Mouse (Mus musculus) kidney, adult 11 months (tissue): ENCODE measurements around the gene Tbc1d7.

ENCODE experiments used
- DNase-seq: peaks from one replicate; pipeline ENCODE4 v3.0.0; 2022

Gene Tbc1d7

DNA sequence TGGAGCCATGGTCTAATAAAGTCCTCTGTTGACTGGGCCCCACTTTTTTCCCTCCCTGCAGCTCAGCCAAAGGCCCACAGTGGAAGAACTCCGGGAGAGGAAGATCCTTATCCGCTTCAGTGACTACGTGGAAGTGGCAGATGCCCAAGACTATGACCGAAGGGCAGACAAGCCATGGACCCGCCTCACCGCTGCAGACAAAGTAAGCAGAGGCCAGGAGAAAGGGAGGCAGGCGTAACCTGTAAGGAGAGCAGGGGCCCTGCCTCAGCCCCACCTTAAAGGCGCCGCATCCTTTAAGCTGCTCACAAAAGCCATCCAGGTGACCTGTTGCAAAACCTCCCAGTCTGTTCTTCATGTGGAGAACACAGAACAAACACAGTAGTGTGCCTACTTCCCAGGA lies 38.4 kb downstream of the Tbc1d7 start:
- DNase-seq, result peak; percentile 37

DNA sequence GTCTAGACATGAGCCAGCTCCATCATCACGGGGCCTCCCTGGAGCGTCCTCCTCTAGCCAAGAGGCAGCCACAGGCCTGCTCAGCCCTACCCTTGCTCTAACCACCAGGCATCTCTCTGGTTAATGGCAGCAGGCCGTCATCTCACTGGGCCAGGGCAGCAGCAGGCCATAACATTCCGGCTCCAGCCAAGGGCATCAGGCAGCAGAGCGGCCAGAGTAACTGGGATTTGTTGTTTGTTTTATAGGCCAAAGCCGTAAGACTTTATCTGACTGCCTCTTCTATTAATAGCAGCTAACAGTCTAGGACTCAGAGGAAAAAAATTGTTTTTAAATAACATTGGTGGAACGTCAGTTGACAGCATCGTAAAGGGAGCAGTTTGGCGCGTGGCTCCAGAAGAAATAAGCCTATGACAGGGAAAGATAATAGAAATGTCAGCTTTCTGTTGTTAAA lies 39.5 kb downstream of the Tbc1d7 start:
- peak; percentile 40 for DNase-seq

DNA sequence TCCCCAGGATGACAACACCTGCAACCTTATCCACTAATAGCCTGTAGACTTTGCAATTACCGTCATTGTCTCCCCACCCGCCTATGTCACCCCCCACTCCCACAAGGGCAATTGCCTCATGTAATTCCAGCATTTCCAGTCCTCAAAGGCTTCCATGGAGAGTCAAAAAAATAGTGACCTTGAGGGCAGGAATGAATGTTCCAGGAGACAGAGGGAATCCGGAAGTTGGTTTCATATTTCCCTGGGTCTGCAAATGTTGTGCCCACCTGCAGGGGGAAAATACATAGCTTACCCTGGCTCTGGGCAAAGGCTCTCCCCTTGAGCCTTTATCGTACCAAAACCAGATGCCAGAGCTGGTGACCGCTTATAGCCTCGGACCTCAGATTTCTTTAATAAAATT lies 41.1 kb downstream of the Tbc1d7 start:
- no peak for DNase-seq

DNA sequence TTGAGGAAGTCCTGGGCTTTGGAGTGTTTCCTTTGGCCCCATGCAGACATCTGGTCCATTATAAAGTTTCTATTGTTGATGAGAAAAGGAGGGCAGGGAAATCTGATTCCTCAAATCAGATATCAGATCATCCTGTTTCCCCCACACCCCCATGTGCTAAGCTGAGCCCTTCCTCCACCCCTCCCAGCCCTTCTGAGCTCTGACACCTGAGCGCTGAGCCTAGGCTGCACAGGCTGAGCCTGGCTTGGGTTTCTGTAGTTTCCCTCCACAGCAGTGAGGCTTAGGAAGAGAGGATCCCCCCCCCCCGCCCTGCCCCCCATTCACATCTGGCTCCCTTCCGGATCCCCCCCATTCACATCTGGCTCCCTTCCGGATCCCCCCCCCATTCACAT lies 46.6 kb downstream of the Tbc1d7 start:
- DNase-seq, result no peak

DNA sequence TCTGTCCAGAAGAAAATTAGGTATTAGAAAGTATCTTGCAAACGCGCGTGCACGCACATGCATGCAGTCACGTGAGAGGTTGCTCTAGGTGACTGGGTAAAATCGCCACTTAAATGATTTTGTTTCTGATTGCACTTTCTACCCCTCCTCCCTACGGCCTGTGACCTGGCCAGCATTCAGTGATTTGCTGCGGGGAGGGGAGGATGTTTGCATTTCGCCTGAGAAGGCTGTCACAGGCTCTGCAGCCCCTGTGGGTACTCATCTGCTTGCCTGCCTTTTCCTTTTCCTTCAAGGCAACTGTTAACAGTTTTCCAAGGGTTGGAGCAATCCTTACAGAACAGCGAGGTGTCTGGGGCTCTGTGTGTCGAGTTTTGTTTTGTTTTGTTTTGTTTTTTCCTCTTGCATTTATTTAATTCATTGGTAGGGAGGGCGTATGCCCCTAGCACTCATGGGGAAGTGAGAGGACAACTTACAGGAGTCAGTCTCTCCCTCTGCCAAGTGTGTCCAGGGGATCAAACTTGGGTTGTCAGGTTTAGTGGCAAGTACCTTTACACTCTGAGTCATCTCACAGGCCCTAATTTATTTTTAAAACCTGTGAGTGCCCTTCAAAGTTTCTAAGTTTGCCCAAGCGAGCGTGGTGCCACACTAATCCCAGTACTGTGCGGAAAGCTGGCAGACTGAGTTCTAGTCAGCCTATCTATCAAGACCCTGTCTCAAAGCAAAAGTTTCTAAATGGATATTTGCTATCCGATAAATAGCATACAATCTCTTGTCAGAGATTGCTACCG lies 47.2 kb downstream of the Tbc1d7 start:
- no peak for DNase-seq

DNA sequence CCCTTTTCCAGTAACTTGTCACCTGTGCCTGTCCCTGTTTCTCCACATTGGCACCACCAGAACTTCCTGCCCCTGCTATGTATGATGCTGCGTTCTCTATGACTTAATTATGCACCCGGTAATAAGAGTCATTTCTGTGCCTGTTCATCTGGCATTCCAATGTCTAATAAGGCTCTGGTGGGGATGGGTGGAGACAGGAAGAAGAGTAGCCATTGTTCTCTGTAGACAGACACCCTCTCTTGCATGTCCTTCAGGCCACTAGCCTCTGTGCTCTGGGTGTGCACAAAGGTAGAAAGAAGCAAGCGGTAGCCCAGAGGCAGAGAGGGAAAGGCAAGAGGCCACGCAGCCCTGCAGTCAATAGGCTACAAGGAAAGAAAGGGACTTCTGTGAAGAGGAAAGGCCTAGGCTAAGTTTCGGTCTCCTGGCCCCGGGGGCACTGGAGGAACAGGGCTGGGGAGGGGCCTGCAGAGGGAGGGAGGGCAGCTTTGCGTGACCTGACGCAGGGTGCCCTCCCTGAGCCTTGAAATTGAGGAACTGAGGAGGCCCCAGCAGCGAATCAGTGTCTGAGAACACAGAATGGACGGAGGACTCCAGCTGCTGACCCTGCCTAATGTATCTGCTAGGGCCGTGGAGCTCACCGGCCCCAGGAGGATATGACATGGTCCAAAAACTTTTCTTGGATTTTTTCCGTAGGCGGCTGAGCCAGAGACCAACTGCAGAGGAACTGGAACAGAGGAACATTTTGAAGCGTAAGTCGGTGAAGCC lies 48.8 kb downstream of the Tbc1d7 start:
- DNase-seq, result no peak

DNA sequence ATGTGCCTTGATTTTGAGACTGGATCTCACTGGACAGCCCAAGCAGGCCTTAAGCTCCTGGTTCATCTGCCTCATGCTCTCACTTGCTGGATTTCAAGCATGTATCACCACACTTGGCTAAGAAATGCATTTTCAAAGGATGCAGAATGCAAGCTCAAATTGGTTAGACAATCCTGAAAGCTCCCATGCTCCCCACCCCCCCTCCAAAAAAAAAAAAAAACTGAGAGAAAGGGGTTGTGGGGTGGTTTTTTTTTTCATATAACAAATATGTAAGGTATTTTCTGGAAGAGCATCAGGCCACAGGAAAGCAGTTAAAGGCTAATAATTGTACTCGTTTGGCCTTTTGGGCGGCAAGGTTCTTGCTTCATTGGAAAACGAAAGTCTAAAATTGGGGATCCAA lies 58.2 kb downstream of the Tbc1d7 start:
- DNase-seq, result no peak

DNA sequence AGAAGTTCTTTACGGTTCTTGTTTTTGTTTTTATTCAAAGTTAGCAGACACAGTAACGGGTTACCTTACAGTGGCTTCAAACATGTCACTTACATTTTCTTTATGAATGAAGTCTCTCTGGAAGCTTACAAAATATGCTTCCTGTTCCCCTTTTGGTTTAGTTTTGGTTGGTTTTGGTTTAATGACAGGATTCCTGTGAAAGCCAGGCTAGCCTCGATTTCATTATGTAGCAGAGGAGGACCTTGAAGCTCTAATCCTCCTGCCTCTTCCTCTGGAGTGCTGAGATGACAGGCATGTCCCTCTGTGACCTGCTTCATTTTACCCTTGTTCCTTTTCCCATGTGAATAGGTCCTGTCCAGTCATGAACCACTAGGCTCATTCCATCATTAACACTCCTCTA lies 58.6 kb downstream of the Tbc1d7 start:
- DNase-seq, result no peak

DNA sequence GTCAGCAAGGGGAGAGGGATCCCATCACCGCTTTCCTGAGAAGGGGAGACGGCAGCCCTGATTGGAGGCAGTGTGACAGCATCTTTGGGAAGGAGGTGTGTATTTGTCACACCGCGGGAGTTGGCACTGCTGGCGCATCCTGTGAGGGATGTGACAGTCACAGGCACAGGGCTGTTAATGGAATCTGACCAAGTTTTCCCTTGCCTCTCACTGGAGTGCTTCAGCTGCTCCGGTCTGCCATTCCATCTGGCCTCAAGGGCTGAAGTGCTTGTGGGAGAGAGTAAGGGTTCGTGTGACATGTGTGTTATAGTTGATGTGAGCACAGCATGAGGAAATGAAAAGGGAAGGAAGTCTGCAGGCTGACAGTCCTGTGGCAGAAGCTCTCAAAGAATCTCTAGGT lies 59.0 kb downstream of the Tbc1d7 start:
- DNase-seq, result no peak

DNA sequence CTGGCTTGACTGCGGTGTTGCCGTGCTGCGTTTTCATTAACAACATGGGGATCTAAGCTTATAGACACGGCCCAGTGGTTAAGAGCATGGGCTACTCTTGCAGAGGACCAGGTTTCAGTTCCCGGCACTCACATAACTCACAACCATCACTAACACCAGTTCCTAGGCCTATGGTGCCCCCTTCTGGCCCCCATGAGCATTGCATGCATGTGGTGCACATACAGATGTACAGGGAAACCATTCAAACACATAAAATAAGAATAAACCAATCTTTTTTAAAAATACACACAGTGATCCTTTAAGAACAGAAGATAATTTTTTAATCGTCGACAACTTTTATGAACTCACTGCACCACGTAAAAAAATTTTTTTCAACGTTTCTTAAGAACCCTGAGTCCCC lies 66.8 kb downstream of the Tbc1d7 start:
- no peak for DNase-seq

DNA sequence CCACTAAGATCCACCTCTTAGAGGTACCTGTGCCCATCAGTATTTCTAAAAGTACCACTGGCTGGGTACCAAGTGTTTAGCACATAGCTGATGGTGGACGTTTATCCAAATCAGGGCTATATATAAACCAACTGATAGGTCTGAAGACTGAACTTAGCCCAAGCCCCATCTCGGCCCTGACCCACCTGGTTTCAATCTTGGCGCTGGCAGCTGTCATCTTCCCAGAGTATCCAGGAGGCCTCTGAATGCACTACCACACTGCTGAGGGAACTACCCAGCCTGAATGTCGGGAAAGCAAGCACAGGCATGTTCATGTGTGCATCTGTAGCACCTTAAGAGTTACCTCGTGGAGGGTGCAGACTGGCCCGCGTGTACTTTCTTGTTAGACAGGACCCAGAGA lies 68.4 kb downstream of the Tbc1d7 start:
- DNase-seq, result no peak
